Mouse (Mus musculus): ENCODE measurements at regions not wholly inside any gene's neighbourhood (a gene's known extent, or its start where the extent isn't known, plus 50 kb on each side); places are given as distances from the start of the nearest gene placed in this dataset.

DNA sequence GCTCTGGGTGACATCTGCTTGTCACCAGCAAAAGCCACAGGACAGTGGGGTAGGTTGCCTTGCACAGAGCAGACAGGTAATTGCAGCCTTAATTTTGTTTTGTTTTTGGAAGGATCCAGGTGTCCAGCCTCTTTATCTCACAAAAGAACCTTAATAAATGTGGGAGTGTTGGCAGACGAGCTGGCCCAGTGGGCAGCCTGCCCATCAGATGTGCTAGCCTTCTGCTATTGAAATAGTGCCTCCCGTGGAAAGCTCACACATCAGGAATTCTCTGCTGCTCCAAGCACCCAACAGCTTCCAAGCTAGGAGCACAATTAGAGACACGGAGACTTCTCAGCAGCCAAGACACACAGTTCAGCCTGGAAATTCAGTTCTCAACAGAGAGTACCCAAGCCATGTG lies 246.0 kb upstream of the Bmp2 start:
- no peak overlapping the region for H3K9ac ChIP-seq (replicated peaks; ENCODE audit: low read depth)
- no peaks in the 10 kb centered on the region for H3K4me1 ChIP-seq (ENCODE audit: insufficient read depth, low read depth, low read length)
- no peak overlapping the region for H3K4me2 ChIP-seq (replicated peaks; ENCODE audit: low read depth, low read length)
- no peak for TF ChIP-seq CTCF (IDR thresholded peaks at IDR 0.05)
- no peak for TF ChIP-seq EP300 (IDR thresholded peaks at IDR 0.05)
- no peaks in the 10 kb centered on the region for H3K9me3 ChIP-seq (ENCODE audit: low read length)
- H3K36me3 ChIP-seq (ENCODE audit: insufficient read depth, low read length), result no peaks in the 10 kb centered on the region
- H3K4me3 ChIP-seq (ENCODE audit: low read depth, low read length), result no peak overlapping the region
- H3K27ac ChIP-seq (ENCODE audit: low read length), result no peak overlapping the region
- no peak for DNase-seq (ENCODE audit: low spot score)
- ATAC-seq, result no peak
- WGBS, result 46% methylated on average over 3 of the region's 3 CpGs
- no peaks in the 10 kb centered on the region for H3K27me3 ChIP-seq (replicated peaks; ENCODE audit: insufficient read depth, low read length)

DNA sequence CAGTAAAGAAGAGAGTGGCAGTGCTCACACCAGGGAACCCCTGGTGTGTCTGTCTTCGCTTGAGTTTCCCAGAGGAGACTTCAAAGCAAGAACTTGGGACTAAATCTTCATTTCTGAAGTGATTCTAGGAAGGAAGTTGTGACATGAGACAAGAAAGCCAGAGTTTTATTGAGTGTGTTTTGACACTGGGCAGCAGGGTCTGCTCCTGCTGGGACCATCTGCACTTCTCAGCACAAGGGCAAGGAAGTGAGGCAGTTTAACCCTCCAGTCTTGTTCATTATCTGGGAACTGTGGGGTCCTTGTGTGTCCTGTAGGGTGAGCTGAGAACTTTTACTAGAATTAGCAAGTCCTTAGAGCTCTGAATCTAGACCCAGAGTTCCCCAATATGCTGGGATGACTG lies 241.0 kb upstream of the Bmp2 start:
- Histone ChIP-seq H3K27me3 (replicated peaks; ENCODE audit: insufficient read depth, low read length) (no peaks in the 10 kb centered on the region), H3K9me3 (ENCODE audit: low read length) (no peaks in the 10 kb centered on the region), H3K4me2 (replicated peaks; ENCODE audit: low read depth, low read length) (no peak overlapping the region), H3K4me1 (ENCODE audit: insufficient read depth, low read depth, low read length) (no peaks in the 10 kb centered on the region), H3K4me3 (ENCODE audit: low read depth, low read length) (no peak overlapping the region), H3K27ac (ENCODE audit: low read length) (no peak overlapping the region), H3K9ac (replicated peaks; ENCODE audit: low read depth) (no peak overlapping the region), H3K36me3 (ENCODE audit: insufficient read depth, low read length) (no peaks in the 10 kb centered on the region)
- ATAC-seq, result no peak
- TF ChIP-seq EP300 (IDR thresholded peaks at IDR 0.05) (no peak), CTCF (IDR thresholded peaks at IDR 0.05) (no peak)
- no peak for DNase-seq (ENCODE audit: low spot score)
- 20% methylated on average over 1 of the region's 1 CpGs for WGBS

DNA sequence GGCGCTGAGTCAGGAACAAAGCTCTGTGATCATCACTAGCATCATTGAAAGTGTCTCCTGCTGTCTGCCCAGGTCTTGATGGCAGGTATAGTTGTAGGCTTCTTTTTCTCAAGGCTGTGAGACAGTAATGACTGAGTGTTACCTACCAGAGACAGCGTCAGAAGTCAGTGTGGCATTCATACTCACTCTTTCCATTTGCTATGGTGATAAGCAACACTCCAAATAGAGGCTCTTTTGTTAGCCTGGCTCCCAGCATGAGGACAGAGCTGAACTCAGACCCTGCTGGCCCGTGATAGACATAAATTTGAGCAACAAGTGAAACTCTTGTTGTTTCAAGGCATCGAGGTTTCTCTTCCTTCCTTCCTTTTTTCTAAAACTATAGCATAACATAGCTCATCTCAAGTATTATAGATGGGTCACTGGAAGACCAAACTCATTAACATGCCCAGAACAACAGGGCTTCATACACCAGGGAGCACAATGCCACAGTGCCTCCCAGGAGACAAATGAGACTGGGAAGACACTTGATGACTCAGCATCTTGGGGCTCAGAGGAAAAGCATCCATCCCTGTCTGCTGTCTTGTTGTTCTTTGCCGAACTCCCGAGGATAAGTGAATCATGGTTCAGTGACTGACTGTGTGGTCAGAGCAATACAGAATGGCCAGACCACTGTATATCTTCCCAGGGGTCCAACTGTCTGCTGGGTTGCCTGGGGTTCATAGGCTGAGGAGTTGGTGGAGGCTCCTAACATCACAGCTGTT lies 225.5 kb upstream of the Bmp2 start:
- Histone ChIP-seq H3K36me3 (ENCODE audit: insufficient read depth, low read length) (no peaks in the 10 kb centered on the region), H3K4me3 (ENCODE audit: low read depth, low read length) (no peak overlapping the region), H3K4me2 (replicated peaks; ENCODE audit: low read depth, low read length) (no peak overlapping the region), H3K9ac (replicated peaks; ENCODE audit: low read depth) (no peak overlapping the region), H3K27me3 (replicated peaks; ENCODE audit: insufficient read depth, low read length) (no peaks in the 10 kb centered on the region), H3K9me3 (ENCODE audit: low read length) (no peaks in the 10 kb centered on the region), H3K27ac (ENCODE audit: low read length) (no peak overlapping the region), H3K4me1 (ENCODE audit: insufficient read depth, low read depth, low read length) (no peaks in the 10 kb centered on the region)
- 64% methylated on average over 6 of the region's 6 CpGs for WGBS
- ATAC-seq, result no peak
- DNase-seq (ENCODE audit: low spot score), result no peak
- TF ChIP-seq CTCF (IDR thresholded peaks at IDR 0.05) (no peak), EP300 (IDR thresholded peaks at IDR 0.05) (no peak)

DNA sequence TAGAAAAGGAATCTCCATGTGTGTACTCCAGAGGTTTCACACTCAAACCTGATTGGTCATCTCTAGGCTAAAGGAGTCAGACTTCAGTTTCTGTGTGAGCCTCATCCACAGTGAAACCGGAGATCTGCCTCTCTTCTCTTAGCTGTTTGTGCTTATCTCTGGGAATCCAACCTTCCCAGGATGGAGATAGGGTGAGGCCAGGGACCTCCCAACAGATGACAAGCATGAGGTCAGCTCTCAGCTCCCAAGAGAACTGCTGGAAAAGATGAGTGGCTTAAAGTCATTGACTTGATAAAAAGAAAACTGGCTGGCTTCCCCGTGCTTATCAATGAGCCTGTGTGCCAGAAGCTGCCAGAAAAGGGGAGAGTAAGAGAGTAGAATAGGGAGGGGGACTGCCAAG lies 224.3 kb upstream of the Bmp2 start:
- DNase-seq (ENCODE audit: low spot score) (no peak), ATAC-seq (no peak)
- WGBS, result 19% methylated on average over 2 of the region's 2 CpGs
- Histone ChIP-seq H3K36me3 (ENCODE audit: insufficient read depth, low read length) (no peaks in the 10 kb centered on the region), H3K4me2 (replicated peaks; ENCODE audit: low read depth, low read length) (no peak overlapping the region), H3K4me1 (ENCODE audit: insufficient read depth, low read depth, low read length) (no peaks in the 10 kb centered on the region), H3K27ac (ENCODE audit: low read length) (no peak overlapping the region), H3K4me3 (ENCODE audit: low read depth, low read length) (no peak overlapping the region), H3K9me3 (ENCODE audit: low read length) (no peaks in the 10 kb centered on the region), H3K27me3 (replicated peaks; ENCODE audit: insufficient read depth, low read length) (no peaks in the 10 kb centered on the region), H3K9ac (replicated peaks; ENCODE audit: low read depth) (no peak overlapping the region)
- no peak for TF ChIP-seq EP300 (IDR thresholded peaks at IDR 0.05)
- no peak for TF ChIP-seq CTCF (IDR thresholded peaks at IDR 0.05)

DNA sequence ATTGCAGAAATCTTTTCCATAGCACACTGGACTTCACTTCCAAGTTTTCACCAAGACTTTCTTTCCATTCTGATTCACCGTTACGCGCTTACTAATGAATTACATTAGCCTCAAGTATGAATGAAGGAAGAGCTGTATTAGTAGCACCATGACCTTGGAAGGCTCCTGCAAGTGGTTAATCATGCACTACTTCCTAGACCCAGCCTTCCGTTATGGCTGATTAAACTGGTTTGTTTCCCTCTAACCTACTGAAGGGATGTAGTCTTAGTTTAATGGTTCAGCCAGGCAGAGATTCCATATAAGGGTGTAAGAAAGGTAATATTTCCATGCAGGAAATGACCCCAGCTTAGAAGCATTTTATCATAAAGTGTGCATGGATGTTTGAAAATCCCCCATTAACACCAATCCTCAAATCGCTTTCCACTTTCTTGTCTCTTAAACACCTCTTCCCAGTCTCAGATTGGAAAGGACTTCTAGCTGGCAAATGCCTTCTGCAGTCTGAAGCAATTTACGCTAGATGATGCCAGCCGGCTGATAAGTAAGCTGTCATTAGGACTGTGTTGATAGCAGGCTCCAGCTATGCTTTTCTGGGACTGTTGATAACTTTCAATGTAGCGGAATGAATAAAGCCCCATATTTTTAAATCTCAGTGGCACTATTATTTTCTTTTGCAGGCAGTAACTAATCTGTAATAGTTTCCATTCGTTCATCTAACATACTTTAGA lies 215.6 kb upstream of the Bmp2 start:
- H3K36me3 ChIP-seq (ENCODE audit: insufficient read depth, low read length), result no peaks in the 10 kb centered on the region
- TF ChIP-seq CTCF (IDR thresholded peaks at IDR 0.05) (no peak), EP300 (IDR thresholded peaks at IDR 0.05) (no peak)
- no peak overlapping the region for H3K4me3 ChIP-seq (ENCODE audit: low read depth, low read length)
- H3K9me3 ChIP-seq (ENCODE audit: low read length), result no peaks in the 10 kb centered on the region
- H3K4me2 ChIP-seq (replicated peaks; ENCODE audit: low read depth, low read length), result no peak overlapping the region
- no peak overlapping the region for H3K9ac ChIP-seq (replicated peaks; ENCODE audit: low read depth)
- ATAC-seq (no peak), DNase-seq (ENCODE audit: low spot score) (no peak)
- no peaks in the 10 kb centered on the region for H3K4me1 ChIP-seq (ENCODE audit: insufficient read depth, low read depth, low read length)
- H3K27me3 ChIP-seq (replicated peaks; ENCODE audit: insufficient read depth, low read length), result no peaks in the 10 kb centered on the region
- 79% methylated on average over 9 of the region's 9 CpGs for WGBS
- no peak overlapping the region for H3K27ac ChIP-seq (ENCODE audit: low read length)

DNA sequence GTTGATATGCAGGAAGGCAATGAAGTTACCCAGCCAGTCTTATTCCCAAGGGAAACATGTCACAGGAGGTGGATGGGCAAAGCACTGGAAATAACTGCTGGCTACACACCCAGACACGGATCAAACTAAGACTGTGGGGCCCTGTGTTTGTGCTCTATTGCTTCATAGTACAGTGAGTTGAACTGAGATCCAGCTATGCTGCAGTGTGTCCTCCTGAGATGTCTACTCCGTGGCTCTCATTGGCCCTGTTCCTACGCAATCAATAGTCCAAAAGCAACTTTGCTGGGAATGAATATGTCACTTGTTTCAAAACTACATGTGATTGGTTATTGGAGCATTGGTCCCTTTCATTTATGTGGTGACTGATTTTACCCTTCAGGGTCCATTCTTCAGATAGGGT lies 213.8 kb upstream of the Bmp2 start:
- H3K27ac ChIP-seq (ENCODE audit: low read length), result no peak overlapping the region
- H3K27me3 ChIP-seq (replicated peaks; ENCODE audit: insufficient read depth, low read length), result no peaks in the 10 kb centered on the region
- H3K9ac ChIP-seq (replicated peaks; ENCODE audit: low read depth), result no peak overlapping the region
- H3K4me2 ChIP-seq (replicated peaks; ENCODE audit: low read depth, low read length), result no peak overlapping the region
- DNase-seq (ENCODE audit: low spot score) (no peak), ATAC-seq (no peak)
- H3K4me1 ChIP-seq (ENCODE audit: insufficient read depth, low read depth, low read length), result no peaks in the 10 kb centered on the region
- TF ChIP-seq EP300 (IDR thresholded peaks at IDR 0.05) (no peak), CTCF (IDR thresholded peaks at IDR 0.05) (no peak)
- no peak overlapping the region for H3K4me3 ChIP-seq (ENCODE audit: low read depth, low read length)
- H3K36me3 ChIP-seq (ENCODE audit: insufficient read depth, low read length), result no peaks in the 10 kb centered on the region
- H3K9me3 ChIP-seq (ENCODE audit: low read length), result no peaks in the 10 kb centered on the region
- 71% methylated on average over 3 of the region's 3 CpGs for WGBS

Measured in lung, postnatal 0 days (tissue).